Mouse (Mus musculus): ENCODE measurements around the gene Agpat2. TPM values are rescaled to one million over a fixed set of nuclear protein-coding genes. Genes with fewer than 3 reads are reported as not detected.

Gene Agpat2
- polyA plus RNA-seq, 1 experiment from 2014 or later: 19.9 TPM

DNA sequence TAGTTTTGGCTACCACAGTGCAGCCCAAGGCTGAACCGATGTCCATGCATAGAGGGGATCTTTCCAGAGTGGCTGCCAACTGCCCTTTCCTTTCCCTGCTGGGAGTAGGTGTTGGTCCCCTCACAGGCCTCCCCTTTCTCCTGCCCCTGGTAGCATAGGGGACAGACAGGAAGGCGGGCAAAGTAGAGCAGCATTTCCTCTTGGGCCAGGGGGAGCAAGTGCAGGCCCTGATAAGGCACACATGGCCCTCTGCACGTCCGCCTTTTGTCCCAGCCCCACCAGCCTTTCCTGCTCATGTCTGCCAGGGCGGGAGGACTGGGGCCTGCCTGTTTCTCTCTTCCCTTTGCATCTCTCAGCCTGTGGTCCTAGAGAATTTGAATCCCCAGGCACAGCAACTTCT is 32.4 kb downstream of the Agpat2 start:
- WGBS: 33% methylated on average over 5 of the region's 5 CpGs
- peak overlapping the region; percentile 12 for H3K4me2 ChIP-seq
- H3K27me3 ChIP-seq: no peaks in the 10 kb centered on the region
- H3K36me3 ChIP-seq: no peaks in the 10 kb centered on the region
- no peak overlapping the region for H3K9ac ChIP-seq
- peak; percentile 62 for ATAC-seq (replicated peaks; ENCODE audit: insufficient number of reproducible peaks, insufficient read depth, low FRiP score, low read depth)
- peak overlapping the region; percentile 86 for H3K27ac ChIP-seq
- H3K9me3 ChIP-seq (replicated peaks): no peaks in the 10 kb centered on the region
- H3K4me1 ChIP-seq (replicated peaks): peaks cover 61% of the 10 kb centered on the region
- H3K4me3 ChIP-seq: no peak overlapping the region

GRCm38 (mm10) chr2:26571400-26571799 is 32.8 kb downstream of the Agpat2 start:
- Histone ChIP-seq H3K4me2 (peak overlapping the region; percentile 12), H3K27ac (peak overlapping the region; percentile 86), H3K4me3 (no peak overlapping the region), H3K36me3 (no peaks in the 10 kb centered on the region), H3K9ac (no peak overlapping the region), H3K4me1 (replicated peaks) (peaks cover 58% of the 10 kb centered on the region), H3K9me3 (replicated peaks) (no peaks in the 10 kb centered on the region), H3K27me3 (no peaks in the 10 kb centered on the region)
- WGBS: 54% methylated on average over 9 of the region's 9 CpGs
- peak; percentile 25; the same call in 1 of the 2 replicates for ATAC-seq (replicated peaks; ENCODE audit: insufficient number of reproducible peaks, insufficient read depth, low FRiP score, low read depth)

- Histone ChIP-seq H3K27ac (peak overlapping the region; percentile 86), H3K4me2 (no peak overlapping the region), H3K36me3 (no peaks in the 10 kb centered on the region), H3K4me1 (replicated peaks) (peaks cover 50% of the 10 kb centered on the region), H3K27me3 (no peaks in the 10 kb centered on the region), H3K9ac (no peak overlapping the region), H3K9me3 (replicated peaks) (no peaks in the 10 kb centered on the region), H3K4me3 (no peak overlapping the region)
- 14% methylated on average over 3 of the region's 3 CpGs for WGBS
- ATAC-seq (replicated peaks; ENCODE audit: insufficient number of reproducible peaks, insufficient read depth, low FRiP score, low read depth): no peak
Observed at GRCm38 (mm10) chr2:26570034-26570433, 34.2 kb downstream of the Agpat2 start.

GRCm38 (mm10) chr2:26566221-26566620 is 38.0 kb downstream of the Agpat2 start:
- WGBS: 11% methylated on average over 4 of the region's 4 CpGs
- Histone ChIP-seq H3K4me2 (no peak overlapping the region), H3K27me3 (no peaks in the 10 kb centered on the region), H3K9ac (no peak overlapping the region), H3K4me1 (replicated peaks) (peaks cover 15% of the 10 kb centered on the region), H3K9me3 (replicated peaks) (no peaks in the 10 kb centered on the region), H3K4me3 (no peak overlapping the region), H3K36me3 (no peaks in the 10 kb centered on the region), H3K27ac (no peak overlapping the region)
- ATAC-seq (replicated peaks; ENCODE audit: insufficient number of reproducible peaks, insufficient read depth, low FRiP score, low read depth): peak; percentile 28; the same call in 1 of the 2 replicates

GRCm38 (mm10) chr2:26561351-26562016 is 42.7 kb downstream of the Agpat2 start:
- no peaks in the 10 kb centered on the region for H3K36me3 ChIP-seq
- H3K9ac ChIP-seq: no peak overlapping the region
- H3K4me3 ChIP-seq: no peak overlapping the region
- H3K27ac ChIP-seq: no peak overlapping the region
- H3K4me2 ChIP-seq: no peak overlapping the region
- ATAC-seq (replicated peaks; ENCODE audit: insufficient number of reproducible peaks, insufficient read depth, low FRiP score, low read depth): peak; percentile 56; the same call in 1 of the 2 replicates
- no peaks in the 10 kb centered on the region for H3K9me3 ChIP-seq (replicated peaks)
- H3K4me1 ChIP-seq (replicated peaks): peaks cover 22% of the 10 kb centered on the region
- WGBS: 37% methylated on average over 6 of the region's 6 CpGs
- no peaks in the 10 kb centered on the region for H3K27me3 ChIP-seq

DNA sequence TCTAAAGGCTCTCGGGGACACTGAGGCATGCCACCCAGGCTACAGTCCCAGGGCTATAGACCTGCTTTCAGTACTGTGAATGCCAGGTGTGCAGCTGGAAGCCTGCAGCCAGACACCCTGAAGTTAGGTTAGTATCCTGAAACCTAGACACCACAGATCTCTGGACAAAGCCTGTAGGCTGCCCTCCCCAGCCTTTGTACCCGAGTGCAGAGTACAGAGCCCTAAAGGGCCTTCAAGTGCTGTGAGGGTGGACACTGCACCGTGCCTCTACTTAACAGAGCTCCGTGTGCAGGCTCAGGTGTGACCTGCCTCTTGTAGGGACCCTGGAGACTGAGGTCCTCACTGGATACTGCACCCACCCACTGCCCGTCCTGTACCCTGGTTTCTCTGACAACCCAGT is 43.7 kb downstream of the Agpat2 start:
- H3K27me3 ChIP-seq: no peaks in the 10 kb centered on the region
- WGBS: 82% methylated on average over 5 of the region's 5 CpGs
- no peak overlapping the region for H3K27ac ChIP-seq
- ATAC-seq (replicated peaks; ENCODE audit: insufficient number of reproducible peaks, insufficient read depth, low FRiP score, low read depth): no peak
- H3K4me1 ChIP-seq (replicated peaks): peaks cover 28% of the 10 kb centered on the region
- H3K36me3 ChIP-seq: no peaks in the 10 kb centered on the region
- no peaks in the 10 kb centered on the region for H3K9me3 ChIP-seq (replicated peaks)
- no peak overlapping the region for H3K4me3 ChIP-seq
- H3K9ac ChIP-seq: no peak overlapping the region
- H3K4me2 ChIP-seq: no peak overlapping the region

DNA sequence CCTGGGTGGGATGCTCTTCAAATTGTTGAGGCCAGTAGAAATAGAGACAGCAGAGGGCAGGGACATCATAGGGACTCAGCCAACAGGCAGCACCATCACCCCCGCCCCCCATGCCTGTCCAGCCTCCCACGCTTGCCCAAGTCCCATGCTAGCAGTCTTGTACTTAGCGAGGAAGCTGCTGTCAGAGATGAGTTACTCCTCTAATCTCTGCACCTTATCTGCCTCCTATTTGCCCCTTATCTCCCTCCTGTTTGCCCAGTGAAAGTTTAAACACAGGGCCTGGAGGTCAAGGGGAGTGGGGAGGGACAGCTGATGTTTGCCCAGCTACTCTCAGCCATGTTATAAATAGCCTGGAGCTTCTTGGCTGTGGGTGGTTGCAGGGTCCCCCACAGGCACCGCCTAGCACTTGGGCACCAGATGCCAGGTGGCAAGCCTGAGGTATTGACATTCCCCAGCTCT is 47.7 kb downstream of the Agpat2 start:
- Histone ChIP-seq H3K9me3 (replicated peaks) (no peaks in the 10 kb centered on the region), H3K36me3 (no peaks in the 10 kb centered on the region), H3K27ac (peak overlapping the region; percentile 71), H3K27me3 (no peaks in the 10 kb centered on the region), H3K4me1 (replicated peaks) (peaks cover 51% of the 10 kb centered on the region), H3K4me2 (peak overlapping the region; percentile 32), H3K9ac (no peak overlapping the region), H3K4me3 (no peak overlapping the region)
- 31% methylated on average over 4 of the region's 4 CpGs for WGBS
- ATAC-seq (replicated peaks; ENCODE audit: insufficient number of reproducible peaks, insufficient read depth, low FRiP score, low read depth): peak; percentile 24

- H3K4me2 ChIP-seq: no peak overlapping the region
- H3K27ac ChIP-seq: peak overlapping the region; percentile 24; the same call in 1 of the 2 replicates
- no peak overlapping the region for H3K4me3 ChIP-seq
- peaks cover 56% of the 10 kb centered on the region for H3K4me1 ChIP-seq (replicated peaks)
- H3K36me3 ChIP-seq: no peaks in the 10 kb centered on the region
- 48% methylated on average over 4 of the region's 4 CpGs for WGBS
- no peaks in the 10 kb centered on the region for H3K27me3 ChIP-seq
- H3K9ac ChIP-seq: no peak overlapping the region
- ATAC-seq (replicated peaks; ENCODE audit: insufficient number of reproducible peaks, insufficient read depth, low FRiP score, low read depth): no peak
- no peaks in the 10 kb centered on the region for H3K9me3 ChIP-seq (replicated peaks)
Observed at GRCm38 (mm10) chr2:26555076-26555475, 49.1 kb downstream of the Agpat2 start.

- H3K4me2 ChIP-seq: no peak overlapping the region
- no peak overlapping the region for H3K27ac ChIP-seq
- WGBS: 76% methylated on average over 9 of the region's 9 CpGs
- H3K36me3 ChIP-seq: no peaks in the 10 kb centered on the region
- no peak overlapping the region for H3K4me3 ChIP-seq
- H3K9ac ChIP-seq: no peak overlapping the region
- H3K27me3 ChIP-seq: no peaks in the 10 kb centered on the region
- ATAC-seq (replicated peaks; ENCODE audit: insufficient number of reproducible peaks, insufficient read depth, low FRiP score, low read depth): no peak
- no peaks in the 10 kb centered on the region for H3K9me3 ChIP-seq (replicated peaks)
- peaks cover 63% of the 10 kb centered on the region for H3K4me1 ChIP-seq (replicated peaks)
Observed at GRCm38 (mm10) chr2:26553904-26554303, 50.3 kb downstream of the Agpat2 start.

DNA sequence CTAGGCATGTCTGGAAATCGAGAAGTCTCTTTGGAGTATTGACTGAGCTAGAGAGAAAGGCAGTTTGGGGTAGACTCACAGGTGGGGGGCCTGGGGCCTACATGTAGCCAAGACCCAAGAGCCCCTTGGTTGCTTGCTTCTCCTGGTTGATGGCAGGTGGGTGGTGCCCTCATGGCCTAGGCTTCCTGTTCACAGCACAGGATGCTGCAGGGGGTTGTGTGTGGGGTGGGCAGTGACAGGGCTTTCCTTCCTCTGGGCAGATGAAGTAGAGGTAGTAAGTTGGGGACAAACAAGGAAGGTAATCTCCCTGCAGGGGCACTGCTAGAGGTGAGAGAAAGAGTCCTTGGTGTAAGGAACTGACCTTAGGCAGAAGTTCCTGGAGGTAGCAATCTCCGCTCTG is 52.2 kb downstream of the Agpat2 start:
- no peak for ATAC-seq (replicated peaks; ENCODE audit: insufficient number of reproducible peaks, insufficient read depth, low FRiP score, low read depth)
- peak overlapping the region; percentile 51; the same call in 1 of the 2 replicates for H3K27ac ChIP-seq
- H3K27me3 ChIP-seq: no peaks in the 10 kb centered on the region
- no peaks in the 10 kb centered on the region for H3K36me3 ChIP-seq
- no peak overlapping the region for H3K9ac ChIP-seq
- H3K4me1 ChIP-seq (replicated peaks): peaks cover 72% of the 10 kb centered on the region
- no peaks in the 10 kb centered on the region for H3K9me3 ChIP-seq (replicated peaks)
- no peak overlapping the region for H3K4me2 ChIP-seq
- 84% methylated on average over 2 of the region's 2 CpGs for WGBS
- H3K4me3 ChIP-seq: no peak overlapping the region

DNA sequence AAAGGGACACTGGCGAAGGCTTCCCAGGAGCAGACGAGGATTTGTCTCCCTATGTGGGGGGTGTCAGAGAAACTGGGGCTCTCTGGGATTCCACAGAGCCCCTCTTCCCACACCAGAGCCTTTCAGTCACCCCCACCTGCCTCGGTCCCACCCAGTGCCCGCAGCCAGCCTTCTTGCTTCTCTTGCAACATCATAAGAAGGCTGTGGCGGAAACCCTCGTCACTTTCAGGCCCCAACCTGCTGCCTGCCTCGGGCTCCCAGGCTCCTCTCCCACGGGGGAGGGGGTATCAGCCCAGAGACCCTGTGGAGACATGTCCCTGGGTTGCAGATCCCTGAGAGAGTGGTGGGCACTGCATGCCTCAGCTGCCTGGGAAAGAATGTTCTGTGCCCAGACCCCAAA is 52.8 kb downstream of the Agpat2 start:
- ATAC-seq (replicated peaks; ENCODE audit: insufficient number of reproducible peaks, insufficient read depth, low FRiP score, low read depth): no peak
- WGBS: 64% methylated on average over 8 of the region's 8 CpGs
- Histone ChIP-seq H3K4me3 (no peak overlapping the region), H3K27ac (peak overlapping the region; percentile 51), H3K27me3 (no peaks in the 10 kb centered on the region), H3K9me3 (replicated peaks) (no peaks in the 10 kb centered on the region), H3K36me3 (no peaks in the 10 kb centered on the region), H3K4me1 (replicated peaks) (peaks cover 67% of the 10 kb centered on the region), H3K9ac (no peak overlapping the region), H3K4me2 (no peak overlapping the region)

DNA sequence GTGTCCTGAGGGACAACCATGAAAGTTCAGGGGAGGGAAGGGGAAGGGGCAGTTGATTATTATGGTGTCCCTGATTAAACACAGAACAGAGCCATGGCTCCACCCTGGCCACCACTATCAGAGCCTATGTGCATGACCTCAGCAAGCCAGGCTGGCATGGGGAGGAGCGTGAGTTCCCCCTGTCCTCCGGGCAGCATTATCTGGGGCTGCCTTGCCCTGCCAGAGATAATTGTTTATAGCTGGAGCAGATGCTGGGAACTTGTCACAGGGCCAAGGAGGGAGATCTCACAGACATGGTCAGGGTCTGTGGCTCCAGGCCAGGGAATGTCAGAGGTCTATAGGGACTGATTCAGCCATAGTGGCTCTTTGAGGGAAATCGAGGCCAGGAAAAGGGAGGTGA is 53.4 kb downstream of the Agpat2 start:
- H3K27me3 ChIP-seq: no peaks in the 10 kb centered on the region
- WGBS: 28% methylated on average over 3 of the region's 3 CpGs
- H3K4me2 ChIP-seq: no peak overlapping the region
- H3K36me3 ChIP-seq: no peaks in the 10 kb centered on the region
- H3K4me1 ChIP-seq (replicated peaks): peaks cover 60% of the 10 kb centered on the region
- H3K27ac ChIP-seq: peak overlapping the region; percentile 51
- H3K9ac ChIP-seq: no peak overlapping the region
- H3K4me3 ChIP-seq: no peak overlapping the region
- no peaks in the 10 kb centered on the region for H3K9me3 ChIP-seq (replicated peaks)
- peak; percentile 39; the same call in 1 of the 2 replicates for ATAC-seq (replicated peaks; ENCODE audit: insufficient number of reproducible peaks, insufficient read depth, low FRiP score, low read depth)

Measured in heart, embryonic 15.5 days (tissue).